Mouse (Mus musculus): ENCODE measurements around the gene Mob3a. TPM values are rescaled to one million over a fixed set of nuclear protein-coding genes. Genes with fewer than 3 reads are reported as not detected.
A peak's percentile ranks its signal among the peaks of the same experiment; 100 is the strongest.
"Not testable (repeated sequence)": the region's sequence is repeated elsewhere in the genome, so short reads cannot be mapped to it uniquely, and the experiment has no call there.

Gene Mob3a
- total RNA-seq, 2 experiments from 2014 or later: 7.5 to 8.0 TPM

- peak; percentile 53 to 64 for DNase-seq
Measured at GRCm38 (mm10) chr10:80663485-80664196, 38.1 kb downstream of the Mob3a start.

- DNase-seq: peak in 1 of 2 experiments; percentile 72
Measured at GRCm38 (mm10) chr10:80661149-80661548, 40.6 kb downstream of the Mob3a start.

- DNase-seq: peak; percentile 72 to 93
Measured at GRCm38 (mm10) chr10:80659213-80659612, 42.6 kb downstream of the Mob3a start.

- no peak for DNase-seq
Measured at GRCm38 (mm10) chr10:80658841-80659202, 43.0 kb downstream of the Mob3a start.

GRCm38 (mm10) chr10:80658194-80658840 is 43.5 kb downstream of the Mob3a start:
- no peak for DNase-seq

GRCm38 (mm10) chr10:80656863-80657623 is 44.7 kb downstream of the Mob3a start, which contains the start of gene Btbd2:
TSS of gene Btbd2 (minus strand) at chr10:80657071.
- DNase-seq: no peak

GRCm38 (mm10) chr10:80656130-80656862 is 45.5 kb downstream of the Mob3a start:
- peak; percentile 98 for DNase-seq

GRCm38 (mm10) chr10:80655406-80656129 is 46.2 kb downstream of the Mob3a start:
- no peak for DNase-seq

GRCm38 (mm10) chr10:80654866-80655265 is 46.9 kb downstream of the Mob3a start:
- DNase-seq: no peak

- DNase-seq: no peak
Measured at GRCm38 (mm10) chr10:80653156-80653720, 48.5 kb downstream of the Mob3a start.

- no peak for DNase-seq
Measured at GRCm38 (mm10) chr10:80650392-80650791, 51.4 kb downstream of the Mob3a start.

GRCm38 (mm10) chr10:80649910-80650309 is 51.9 kb downstream of the Mob3a start:
- not testable (repeated sequence) for DNase-seq

- no peak for DNase-seq
Measured at GRCm38 (mm10) chr10:80646936-80647335, 54.8 kb downstream of the Mob3a start.

GRCm38 (mm10) chr10:80635345-80635744 is 66.4 kb downstream of the Mob3a start:
- DNase-seq: no peak

Other genes starting within 250 kb of the Mob3a start
- under 1 TPM in 1 of 2 experiments, not detected in 1; 0.05 TPM for gene Onecut3, start 207.1 kb downstream of the Mob3a start, total RNA-seq (2021)
- not detected for gene Atp8b3, start 162.9 kb downstream of the Mob3a start, total RNA-seq (2021)
- gene Rexo1, start 140.4 kb downstream of the Mob3a start, total RNA-seq (2021): 10 to 100 TPM; 11.2 to 11.6 TPM
- 1 to 10 TPM; 5.2 to 5.5 TPM for gene Klf16, start 124.7 kb downstream of the Mob3a start, total RNA-seq (2021)
- 10 to 100 TPM; 40.6 to 44.8 TPM for gene Abhd17a, start 111.6 kb downstream of the Mob3a start, total RNA-seq (2021)
- gene Scamp4, start 99.1 kb downstream of the Mob3a start, total RNA-seq (2021): 10 to 100 TPM; 20.1 to 22.2 TPM
- 1 to 10 TPM; 1.1 to 1.5 TPM for gene Adat3, start 99.1 kb downstream of the Mob3a start, total RNA-seq (2021)
- gene Gm49322, start 96.0 kb downstream of the Mob3a start, total RNA-seq (2021): under 1 TPM; 0.15 to 0.46 TPM
- gene Csnk1g2, start 79.1 kb downstream of the Mob3a start, total RNA-seq (2021): 100 to 1,000 TPM; 121 to 132 TPM
- 10 to 100 TPM; 43.2 to 46.1 TPM for gene Btbd2, start 44.9 kb downstream of the Mob3a start, total RNA-seq (2021)
- 100 to 1,000 TPM; 185 to 204 TPM for gene Mknk2, start 23.9 kb downstream of the Mob3a start, total RNA-seq (2021)
- gene Izumo4, start 207 bp upstream of the Mob3a start, total RNA-seq (2021): 1 to 10 TPM; 2.5 to 2.6 TPM
- 10 to 100 TPM; 42.3 to 45.0 TPM for gene Ap3d1, start 40.3 kb upstream of the Mob3a start, total RNA-seq (2021)
- 10 to 100 TPM; 11.7 to 14.3 TPM for gene Dot1l, start 53.2 kb upstream of the Mob3a start, total RNA-seq (2021)
- 10 to 100 TPM; 28.6 to 28.7 TPM for gene Sf3a2, start 96.2 kb upstream of the Mob3a start, total RNA-seq (2021)
- 10 to 100 TPM; 30.7 to 32.4 TPM for gene Plekhj1, start 96.6 kb upstream of the Mob3a start, total RNA-seq (2021)
- gene Amh, start 103.3 kb upstream of the Mob3a start, total RNA-seq (2021): under 1 TPM in 1 of 2 experiments, not detected in 1; 0.33 TPM
- gene Jsrp1, start 111.5 kb upstream of the Mob3a start, total RNA-seq (2021): under 1 TPM; 0.41 to 0.69 TPM
- gene Oaz1, start 124.7 kb upstream of the Mob3a start, total RNA-seq (2021): 100 to 1,000 TPM; 897 to 934 TPM
- 10 to 100 TPM; 13.5 to 16.6 TPM for gene Lingo3, start 142.1 kb upstream of the Mob3a start, total RNA-seq (2021)
- gene Lsm7, start 153.2 kb upstream of the Mob3a start, total RNA-seq (2021): 10 to 100 TPM; 23.5 to 27.8 TPM
- gene Sppl2b, start 153.3 kb upstream of the Mob3a start, total RNA-seq (2021): 10 to 100 TPM; 11.9 to 15.9 TPM
- not detected for gene Tmprss9, start 169.9 kb upstream of the Mob3a start, total RNA-seq (2021)
- gene Timm13, start 199.0 kb upstream of the Mob3a start, total RNA-seq (2021): 100 to 1,000 TPM; 125 to 144 TPM
- 1 to 10 TPM; 4.7 to 5.8 TPM for gene Lmnb2, start 216.3 kb upstream of the Mob3a start, total RNA-seq (2021)
- 10 to 100 TPM; 14.9 to 19.0 TPM for gene Gadd45b, start 228.1 kb upstream of the Mob3a start, total RNA-seq (2021)

Measured in heart, adult 18-20 months (tissue).